Mouse (Mus musculus) bone marrow macrophage, adult 2 months (primary cell): ENCODE data around the gene Bdh2.

Experiments used
- CTCF ChIP-seq: IDR thresholded peaks from 2 replicates; pipeline ENCODE4 v1.5.1; 2012; ENCODE audit warnings: low read depth, mild to moderate bottlenecking, low read length, moderate library complexity
- POLR2A ChIP-seq: IDR thresholded peaks from 2 replicates; pipeline ENCODE4 v1.6.1; 2012; ENCODE audit warnings: mild to moderate bottlenecking, low read depth, low read length, borderline replicate concordance

DNA sequence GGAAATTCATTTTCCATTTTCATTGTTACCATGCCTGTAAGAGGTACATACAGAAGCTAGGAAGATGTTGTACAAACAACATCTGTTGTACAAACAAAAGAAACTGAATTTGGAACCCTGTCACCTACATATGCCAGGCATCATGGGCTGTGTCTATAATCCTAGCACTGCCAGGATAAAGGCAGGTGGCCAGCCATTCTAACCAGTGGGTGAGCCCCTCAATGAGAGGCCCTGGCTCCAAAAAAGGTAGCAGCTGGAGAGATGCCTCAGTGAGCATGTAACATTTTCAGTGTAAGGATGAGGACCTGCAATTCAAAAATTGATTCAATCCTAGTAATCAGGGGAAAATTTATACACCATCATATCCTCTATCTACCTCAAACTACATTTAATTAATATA, 68.0 kb downstream of the Bdh2 start:
- TF ChIP-seq POLR2A (no peak), CTCF (no peak)
